Mouse (Mus musculus): ENCODE results near the gene Bdp1.
A peak's percentile ranks its signal among the peaks of the same experiment; 100 is the strongest.

Gene Bdp1

DNA sequence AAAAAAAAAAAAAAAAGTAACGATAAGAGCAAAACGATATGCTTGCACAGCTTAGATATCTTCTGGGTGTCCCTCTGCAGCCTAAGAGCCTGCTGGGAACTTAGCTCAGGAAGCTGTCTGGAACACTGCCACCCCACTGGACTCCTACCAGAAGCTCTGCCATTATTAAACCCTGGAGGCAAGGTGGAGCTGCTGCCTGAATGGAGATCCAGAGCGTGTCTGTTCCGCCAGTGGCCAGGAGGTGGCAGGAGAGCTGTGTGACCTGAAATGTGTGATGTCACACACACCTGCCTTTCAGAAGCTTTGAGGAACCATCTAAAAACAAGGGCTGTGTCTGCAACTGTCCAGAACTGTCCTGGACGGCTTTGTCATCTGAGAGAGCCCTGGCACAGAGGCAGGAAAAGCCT is 102.1 kb downstream of the Bdp1 start:
- peak; percentile 88 for DNase-seq (ENCODE audit: low spot score)

DNA sequence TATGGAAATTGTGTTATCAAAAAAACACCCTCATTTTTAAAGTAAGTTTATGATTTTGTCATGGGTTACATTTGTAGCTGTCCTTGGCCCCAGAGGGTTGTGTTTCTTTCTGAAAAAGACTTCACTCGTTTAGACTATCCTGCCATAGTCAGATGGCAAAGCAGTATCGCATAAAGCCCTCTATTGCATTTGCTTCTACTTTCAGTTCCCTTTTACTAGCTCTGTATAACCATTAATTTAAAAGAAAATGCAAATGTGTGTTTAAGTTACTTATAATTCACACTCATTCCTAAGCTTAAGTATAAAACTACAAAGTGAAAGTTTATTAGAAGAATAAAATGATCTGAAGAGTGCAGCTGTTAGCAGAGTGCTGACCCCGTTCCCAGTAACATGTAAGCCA is 104.8 kb downstream of the Bdp1 start:
- DNase-seq (ENCODE audit: low spot score): no peak

DNA sequence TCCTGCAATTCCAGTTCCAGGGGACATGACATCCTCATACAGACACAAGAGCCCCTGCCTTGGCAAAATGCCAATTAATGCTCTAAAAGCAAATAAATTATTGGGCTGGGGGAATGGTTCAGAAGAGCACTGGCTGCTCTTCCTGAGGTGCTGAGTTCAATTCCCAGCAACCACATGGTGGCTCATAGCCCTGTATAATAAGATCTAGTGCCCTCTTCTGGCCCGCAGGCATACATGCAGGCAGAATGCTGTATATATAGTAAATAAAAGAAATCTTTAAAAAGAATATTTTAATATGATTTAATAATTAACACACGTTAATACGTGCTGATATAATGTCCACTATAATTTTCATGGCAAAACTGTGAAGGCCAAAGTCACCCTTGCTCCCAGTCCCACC is 105.8 kb downstream of the Bdp1 start:
- no peak for DNase-seq (ENCODE audit: low spot score)

DNA sequence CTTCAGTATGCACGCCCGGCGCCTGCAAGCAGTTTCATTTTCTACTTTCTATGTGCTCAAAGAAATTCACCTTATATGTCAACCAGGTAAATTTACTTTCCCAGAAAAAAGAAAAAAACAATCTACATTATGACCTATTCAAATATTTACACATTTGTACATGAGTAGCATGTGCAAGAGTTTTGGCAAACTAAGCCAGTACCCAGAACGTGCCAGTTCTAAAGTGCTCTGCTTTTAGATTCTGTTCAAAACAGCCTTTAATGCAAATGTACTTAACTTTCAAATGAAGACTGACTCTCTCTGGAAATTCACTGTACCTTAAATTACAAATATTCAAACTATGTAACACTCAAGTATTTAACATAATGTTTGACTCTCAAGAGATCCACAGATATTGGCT is 114.3 kb downstream of the Bdp1 start:
- no peak for DNase-seq (ENCODE audit: low spot score)

DNA sequence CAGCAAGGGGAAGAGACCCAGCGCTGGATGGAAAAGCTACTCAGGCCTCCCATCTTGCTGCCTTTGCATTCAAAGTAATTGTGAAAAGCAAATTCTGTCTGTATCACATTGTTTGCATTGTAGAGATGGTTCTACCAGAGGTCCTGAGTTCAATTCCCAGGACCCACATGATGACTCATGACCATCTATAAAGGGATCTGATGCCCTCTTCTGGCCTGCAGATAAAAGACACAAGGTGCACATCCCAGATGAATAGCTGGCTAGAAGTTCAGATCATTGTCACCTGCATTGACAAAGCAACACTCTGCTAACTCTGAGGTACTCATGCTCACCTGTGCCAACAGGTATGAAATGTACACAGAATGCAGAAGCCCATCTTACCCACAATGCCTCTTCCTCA is 120.5 kb downstream of the Bdp1 start:
- DNase-seq (ENCODE audit: low spot score): no peak

DNA sequence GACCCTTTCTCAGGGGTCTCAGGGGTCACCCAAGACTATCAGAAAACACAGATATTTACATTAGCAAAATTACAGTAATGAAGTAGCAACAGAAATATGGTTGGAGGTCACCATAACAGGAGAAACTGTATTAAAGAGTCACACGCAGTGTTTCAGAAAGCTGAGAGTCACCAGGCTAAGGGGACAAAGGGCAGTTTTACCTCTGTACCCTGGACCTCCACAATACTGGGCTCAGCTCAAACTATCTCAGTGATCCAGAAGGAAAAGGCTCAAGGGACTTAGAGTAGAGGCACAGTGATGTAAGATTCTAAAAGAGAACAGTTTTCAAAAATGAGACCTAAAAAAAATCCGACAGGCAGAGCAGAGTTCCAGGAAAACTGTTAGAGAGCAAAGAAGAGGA is 124.5 kb downstream of the Bdp1 start:
- DNase-seq (ENCODE audit: low spot score): no peak

DNA sequence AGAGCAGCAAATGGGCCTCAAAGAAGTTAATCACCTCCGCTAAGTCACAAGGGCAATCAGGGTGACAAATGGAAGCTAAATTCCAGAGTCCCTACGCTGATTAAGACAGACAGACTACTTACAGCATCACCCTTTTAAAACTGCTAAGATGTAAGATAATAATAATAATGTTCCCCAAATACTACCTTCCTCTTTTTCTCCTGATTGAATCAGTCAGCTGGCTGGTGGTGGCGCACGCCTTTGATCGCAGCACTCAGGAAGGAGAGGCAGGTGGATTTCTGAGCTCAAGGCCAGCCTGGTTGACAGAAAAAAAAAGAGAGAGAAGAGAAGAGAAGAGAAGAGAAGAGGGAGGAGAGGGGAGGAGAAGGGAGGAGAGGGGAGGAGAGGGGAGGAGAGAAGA is 133.8 kb downstream of the Bdp1 start:
- DNase-seq (ENCODE audit: low spot score): no peak
